Mouse (Mus musculus) liver, embryonic 16.5 days (tissue): ENCODE results near the gene Flywch1. TPM values are rescaled to one million over a fixed set of nuclear protein-coding genes. Genes with fewer than 3 reads are reported as not detected.

Experiments
- ATAC-seq: fragments of 200-750 bp; cut with Nextera tagmentation; 2 replicates; pipeline ENCODE4 v1.8.0; 2017; ENCODE audit warnings: low read depth, mild to moderate bottlenecking, moderate number of reproducible peaks, moderate library complexity
- H3K27ac ChIP-seq: fragments of 300-500 bp; sonication (generic); 2 replicates; pipeline ENCODE4 v1.5.1; 2014; ENCODE audit warnings: mild to moderate bottlenecking, low read length
- H3K27me3 ChIP-seq: fragments of 300-500 bp; sonication (generic); 2 replicates; pipeline ENCODE4 v1.6.1; 2014; ENCODE audit warnings: low read depth, low read length, mixed read lengths; ENCODE audit not compliant: control insufficient read depth, insufficient read depth
- H3K36me3 ChIP-seq: fragments of 300-500 bp; sonication (generic); 2 replicates; pipeline ENCODE4 v1.6.1; 2014; ENCODE audit warnings: mild to moderate bottlenecking; ENCODE audit not compliant: control insufficient read depth, insufficient read depth
- H3K4me1 ChIP-seq: fragments of 300-500 bp; sonication (generic); 2 replicates; pipeline ENCODE4 v1.6.1; 2014; ENCODE audit warnings: low read depth, low read length, mixed read lengths; ENCODE audit not compliant: control insufficient read depth
- H3K4me2 ChIP-seq: fragments of 300-500 bp; sonication (generic); 2 replicates; pipeline ENCODE4 v1.6.1; 2014; ENCODE audit warnings: low read depth, low read length, mixed read lengths
- H3K4me3 ChIP-seq: fragments of 300-500 bp; sonication (generic); 2 replicates; pipeline ENCODE4 v1.5.1; 2014; ENCODE audit warnings: low read depth, mild to moderate bottlenecking, low read length
- H3K9ac ChIP-seq: fragments of 300-500 bp; sonication (generic); 2 replicates; pipeline ENCODE4 v1.6.1; 2014; ENCODE audit warnings: low read depth, low read length
- H3K9me3 ChIP-seq: fragments of 300-500 bp; sonication (generic); replicated peaks from 2 replicates; pipeline ENCODE4 v1.6.1; 2016; ENCODE audit warnings: low read length; ENCODE audit not compliant: control insufficient read depth
- WGBS: fragments of 180-500 bp; shearing (Covaris S2); extraction: QIAGEN DNeasy Blood & Tissue Kit; methylation state at CpG from one replicate; pipeline ENCODE4 v1.1.7; 2014; ENCODE audit not compliant: insufficient replicate concordance; 5-methylcytosine and 5-hydroxymethylcytosine counted together
- polyA plus RNA-seq: library from polyadenylated mRNA; unstranded; fragments of >200 nt; fragmentation: Nextera tagmentation; extraction: Ambion mirVana; gene quantifications from 2 replicates; pipeline ENCODE4 v1.2.1, GENCODE M21; 2015

Gene Flywch1
- polyA plus RNA-seq, 1 experiment from 2014 or later: 10.6 TPM

- H3K9me3 ChIP-seq: no peaks in the 10 kb centered on the region
- peak overlapping the region; percentile 50 for H3K4me2 ChIP-seq
- peaks cover 9% of the 10 kb centered on the region; the same call in 1 of the 2 replicates for H3K4me1 ChIP-seq
- peak overlapping the region; percentile 40; the same call in 1 of the 2 replicates for H3K9ac ChIP-seq
- ATAC-seq: no peak
- peak overlapping the region; percentile 47 for H3K4me3 ChIP-seq
- H3K27ac ChIP-seq: no peak overlapping the region
- WGBS: 61% methylated on average over 11 of the region's 11 CpGs
- no peaks in the 10 kb centered on the region for H3K36me3 ChIP-seq
- H3K27me3 ChIP-seq: peaks cover 34% of the 10 kb centered on the region
Measured at GRCm38 (mm10) chr17:23749400-23750191, 21.8 kb downstream of the Flywch1 start.

- Histone ChIP-seq H3K27ac (no peak overlapping the region), H3K4me1 (peaks cover 9% of the 10 kb centered on the region; the same call in 1 of the 2 replicates), H3K9ac (peak overlapping the region; percentile 40), H3K9me3 (no peaks in the 10 kb centered on the region), H3K27me3 (peaks cover 41% of the 10 kb centered on the region), H3K4me2 (peak overlapping the region; percentile 50), H3K4me3 (peak overlapping the region; percentile 47), H3K36me3 (no peaks in the 10 kb centered on the region)
- WGBS: 23% methylated on average over 10 of the region's 10 CpGs
- no peak for ATAC-seq
Measured at GRCm38 (mm10) chr17:23748631-23749391, 22.6 kb downstream of the Flywch1 start.

GRCm38 (mm10) chr17:23748026-23748425 lies 23.4 kb downstream of the Flywch1 start:
- H3K9me3 ChIP-seq: no peaks in the 10 kb centered on the region
- peaks cover 49% of the 10 kb centered on the region for H3K27me3 ChIP-seq
- no peak overlapping the region for H3K27ac ChIP-seq
- no peak overlapping the region for H3K4me3 ChIP-seq
- 23% methylated on average over 6 of the region's 6 CpGs for WGBS
- peaks cover 9% of the 10 kb centered on the region; the same call in 1 of the 2 replicates for H3K4me1 ChIP-seq
- ATAC-seq: no peak
- no peak overlapping the region for H3K4me2 ChIP-seq
- no peak overlapping the region for H3K9ac ChIP-seq
- no peaks in the 10 kb centered on the region for H3K36me3 ChIP-seq

- Histone ChIP-seq H3K36me3 (no peaks in the 10 kb centered on the region), H3K9me3 (no peaks in the 10 kb centered on the region), H3K4me2 (no peak overlapping the region), H3K4me3 (no peak overlapping the region), H3K9ac (no peak overlapping the region), H3K27ac (no peak overlapping the region), H3K4me1 (peaks cover 11% of the 10 kb centered on the region), H3K27me3 (peaks cover 55% of the 10 kb centered on the region)
- WGBS: 59% methylated on average over 3 of the region's 3 CpGs
- ATAC-seq: no peak
Measured at GRCm38 (mm10) chr17:23747471-23747870, 23.9 kb downstream of the Flywch1 start.

GRCm38 (mm10) chr17:23746767-23747166 lies 24.6 kb downstream of the Flywch1 start:
- Histone ChIP-seq H3K27me3 (peaks cover 62% of the 10 kb centered on the region), H3K4me3 (no peak overlapping the region), H3K4me2 (no peak overlapping the region), H3K9me3 (no peaks in the 10 kb centered on the region), H3K4me1 (peaks cover 14% of the 10 kb centered on the region), H3K9ac (no peak overlapping the region), H3K27ac (no peak overlapping the region), H3K36me3 (no peaks in the 10 kb centered on the region)
- WGBS: 42% methylated on average over 3 of the region's 3 CpGs
- ATAC-seq: no peak

GRCm38 (mm10) chr17:23746311-23746710 lies 25.1 kb downstream of the Flywch1 start:
- Histone ChIP-seq H3K4me2 (no peak overlapping the region), H3K27me3 (peaks cover 66% of the 10 kb centered on the region), H3K27ac (no peak overlapping the region), H3K36me3 (no peaks in the 10 kb centered on the region), H3K4me3 (no peak overlapping the region), H3K9ac (no peak overlapping the region), H3K9me3 (no peaks in the 10 kb centered on the region), H3K4me1 (peaks cover 14% of the 10 kb centered on the region)
- no peak for ATAC-seq
- WGBS: 12% methylated on average over 12 of the region's 12 CpGs

GRCm38 (mm10) chr17:23745301-23746251 lies 25.8 kb downstream of the Flywch1 start, which contains the start of gene Kremen2:
TSS of gene Kremen2 (minus strand) at chr17:23745833.
- Histone ChIP-seq H3K36me3 (no peaks in the 10 kb centered on the region), H3K9ac (no peak within 1 kb of the TSS), H3K4me3 (no peak within 1 kb of the TSS), H3K9me3 (no peaks in the 10 kb centered on the region), H3K4me1 (peaks cover 20% of the 10 kb centered on the region), H3K27me3 (peaks cover 74% of the 10 kb centered on the region), H3K4me2 (peak within 1 kb of the TSS; percentile 15; the same call in 1 of the 2 replicates), H3K27ac (no peak within 1 kb of the TSS)
- 3% methylated on average over 43 of the region's 45 CpGs for whole genome bisulfite sequencing
- no peak for ATAC-seq

GRCm38 (mm10) chr17:23744651-23745050 lies 26.8 kb downstream of the Flywch1 start:
- 6% methylated on average over 14 of the region's 14 CpGs for WGBS
- Histone ChIP-seq H3K27me3 (peaks cover 82% of the 10 kb centered on the region), H3K36me3 (no peaks in the 10 kb centered on the region), H3K4me3 (no peak overlapping the region), H3K9me3 (no peaks in the 10 kb centered on the region), H3K9ac (no peak overlapping the region), H3K27ac (no peak overlapping the region), H3K4me2 (no peak overlapping the region), H3K4me1 (peaks cover 27% of the 10 kb centered on the region)
- ATAC-seq: no peak
